Mouse (Mus musculus): ENCODE measurements around the gene Hnrnpul1.

GRCm38 (mm10) chr7:25802241-25803125 lies 47.9 kb upstream of the Hnrnpul1 start:
- TF ChIP-seq CTCF (IDR thresholded peaks at IDR 0.05; ENCODE audit: control insufficient read depth, insufficient read depth, low read length) = no peak
- no peak for TF ChIP-seq POLR2A (IDR thresholded peaks at IDR 0.05; ENCODE audit: borderline replicate concordance, control insufficient read depth, low read depth, low read length)
